Mouse (Mus musculus): Measurements from ENCODE around the gene Atp10a.

Atp10a gene

DNA sequence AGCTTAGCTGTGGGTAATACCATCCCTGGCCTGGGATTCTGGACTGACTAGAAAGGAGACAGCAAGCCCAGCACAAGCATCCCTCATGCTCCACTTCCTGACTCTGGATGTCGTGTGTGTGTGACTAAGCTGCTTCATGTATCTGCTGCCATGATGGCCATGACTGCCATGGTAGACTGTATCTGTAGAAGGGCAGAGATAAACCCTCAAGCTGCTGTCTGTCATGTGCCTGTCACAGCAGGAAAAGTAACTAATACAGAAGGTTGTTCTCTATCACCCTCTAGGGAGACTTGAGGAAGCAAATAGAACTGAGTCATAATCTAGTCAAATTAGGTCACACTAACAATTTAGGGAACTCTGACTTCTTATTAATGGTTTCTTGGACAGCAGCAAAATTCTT, 86.7 kb downstream of the Atp10a start:
- no peak for DNase-seq

GRCm38 (mm10) chr7:58743362-58744320, 87.7 kb downstream of the Atp10a start:
- no peak for DNase-seq

GRCm38 (mm10) chr7:58746817-58747216, 90.9 kb downstream of the Atp10a start:
- no peak for DNase-seq

DNA sequence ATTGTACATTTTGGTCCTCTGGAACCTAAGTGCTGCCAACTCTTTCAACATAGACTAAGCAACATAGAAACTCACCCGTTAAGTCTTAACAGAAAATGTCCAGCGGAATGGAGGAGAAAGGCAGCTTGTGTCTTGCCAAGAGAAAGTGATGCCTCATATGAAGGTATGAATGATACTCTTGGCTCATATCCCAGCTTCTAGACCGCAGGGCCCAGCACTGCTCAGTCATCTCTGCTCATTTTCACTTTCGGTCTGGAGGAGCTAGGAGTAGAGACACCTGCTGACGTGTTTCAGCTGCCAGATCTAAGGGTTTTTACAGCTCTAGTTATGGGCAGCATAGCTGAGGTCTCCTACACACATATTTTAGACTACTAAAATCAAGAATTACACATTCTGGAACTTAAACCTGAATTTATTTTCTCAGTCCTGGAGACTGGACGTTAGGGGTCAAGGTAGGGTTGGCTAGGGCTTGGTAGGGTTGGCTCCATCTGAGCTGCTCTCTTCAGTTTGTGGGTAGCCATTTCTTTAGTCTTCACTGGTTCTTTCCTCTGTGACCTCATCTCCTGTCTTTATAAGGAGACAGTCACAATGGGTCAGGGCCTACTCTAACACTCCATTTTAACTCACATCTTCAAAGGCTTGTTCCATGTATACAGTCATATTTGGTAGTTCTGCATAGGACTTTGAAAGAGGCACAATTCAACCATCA, 94.1 kb downstream of the Atp10a start:
- no peak for DNase-seq

DNA sequence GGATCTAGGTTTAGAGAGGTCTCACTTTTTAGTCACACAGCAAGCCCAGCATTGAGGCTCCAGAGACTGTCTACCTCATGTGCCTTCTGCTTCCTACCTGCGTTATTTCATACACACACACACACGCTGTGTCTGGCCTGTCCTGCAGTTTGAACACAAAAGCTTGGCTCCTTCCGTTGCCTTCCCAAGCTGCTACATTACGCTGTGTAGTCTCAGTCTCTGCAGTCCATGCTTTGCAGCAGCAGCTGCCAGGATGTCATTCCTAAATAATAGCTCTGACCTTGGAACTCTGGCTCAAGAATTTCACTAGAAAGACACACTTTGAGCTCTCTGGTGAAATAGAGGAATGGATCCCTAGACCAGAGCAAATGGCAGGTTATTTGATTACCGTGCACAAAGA, 96.1 kb downstream of the Atp10a start:
- DNase-seq, result no peak

DNA sequence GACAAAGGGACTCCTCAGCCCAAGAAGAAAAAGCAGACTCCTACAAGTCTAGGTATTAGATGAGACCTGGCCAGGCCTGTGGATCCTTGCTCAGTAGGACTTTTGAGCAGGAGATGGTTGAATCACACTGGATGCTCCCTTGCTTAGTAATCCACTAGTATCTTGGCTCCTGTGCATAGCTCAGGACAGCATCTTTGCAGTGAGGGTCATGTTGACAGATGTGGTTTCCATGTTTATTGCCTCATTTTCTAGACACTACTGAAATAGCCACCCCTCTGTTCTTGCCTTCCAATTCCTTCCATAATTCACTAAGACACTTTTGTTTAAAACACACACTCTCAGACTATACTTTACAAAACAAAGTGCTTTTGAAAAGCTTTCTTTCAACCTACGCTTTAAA, 98.1 kb downstream of the Atp10a start:
- no peak for DNase-seq

DNA sequence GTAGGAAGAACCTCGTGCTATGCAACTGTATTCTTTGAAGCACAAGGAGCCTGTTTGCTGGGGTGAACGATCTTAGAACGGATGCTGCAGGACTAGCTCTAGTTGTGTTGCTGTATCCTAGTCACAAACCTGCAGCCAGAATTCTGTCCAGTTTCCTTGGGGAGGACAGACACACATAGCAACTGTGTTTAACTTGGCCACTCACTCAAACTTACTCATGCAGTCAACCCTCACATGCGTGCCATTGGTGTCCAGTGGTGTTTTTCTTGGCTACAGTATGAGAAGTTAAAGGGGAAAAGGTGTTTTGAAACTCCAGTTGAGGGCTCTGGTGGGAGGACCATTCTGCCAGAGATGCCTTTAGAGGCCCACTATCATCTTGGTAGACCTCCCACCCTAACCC, 98.6 kb downstream of the Atp10a start:
- DNase-seq, result no peak

GRCm38 (mm10) chr7:58755083-58755482, 99.1 kb downstream of the Atp10a start:
- DNase-seq, result no peak

DNA sequence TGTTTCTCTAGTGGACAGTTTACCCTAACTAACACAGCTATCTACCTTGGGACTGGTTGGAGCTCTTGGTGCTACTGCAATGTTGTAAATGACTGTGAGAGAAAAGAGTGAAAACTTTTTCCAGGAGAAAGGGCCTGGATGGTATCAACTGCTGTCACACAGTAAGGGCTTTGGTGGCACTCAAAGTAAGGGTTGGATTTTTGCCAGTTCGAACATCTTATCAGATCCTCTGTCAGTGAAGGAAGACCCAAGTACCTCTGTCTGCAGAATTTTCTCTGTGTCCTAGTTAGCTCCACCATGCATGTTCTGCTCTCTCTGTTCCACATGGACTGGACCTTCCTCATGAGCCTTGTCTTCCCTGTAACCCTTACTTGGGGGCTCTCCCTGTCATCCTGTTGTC, 99.9 kb downstream of the Atp10a start:
- DNase-seq, result no peak

- DNase-seq, result no peak
Observed at GRCm38 (mm10) chr7:58757331-58757730, 101.4 kb downstream of the Atp10a start.

DNA sequence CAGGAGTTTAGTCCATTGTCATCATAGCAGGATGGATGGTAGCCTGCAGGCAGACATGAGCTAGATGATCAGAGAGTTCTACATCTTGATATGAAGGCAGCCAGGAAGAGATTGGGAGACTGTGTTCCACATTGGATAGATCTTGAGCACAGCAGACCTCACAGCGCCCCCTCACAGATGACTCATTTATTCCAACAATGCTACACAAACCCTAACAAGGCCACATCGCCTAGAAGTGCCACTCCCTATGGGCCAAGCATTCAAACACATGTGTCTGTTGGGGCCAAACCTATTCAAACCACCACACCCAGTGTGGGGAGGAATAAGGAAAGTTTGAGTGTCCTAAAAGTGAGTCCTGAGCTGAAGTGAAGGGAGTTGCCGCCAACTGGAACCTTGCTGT, 102.4 kb downstream of the Atp10a start:
- DNase-seq, result no peak

- no peak for DNase-seq
Observed at GRCm38 (mm10) chr7:58759265-58759664, 103.3 kb downstream of the Atp10a start.

- peak; percentile 30 to 41 for DNase-seq
Observed at GRCm38 (mm10) chr7:58767257-58767656, 111.3 kb downstream of the Atp10a start.

DNA sequence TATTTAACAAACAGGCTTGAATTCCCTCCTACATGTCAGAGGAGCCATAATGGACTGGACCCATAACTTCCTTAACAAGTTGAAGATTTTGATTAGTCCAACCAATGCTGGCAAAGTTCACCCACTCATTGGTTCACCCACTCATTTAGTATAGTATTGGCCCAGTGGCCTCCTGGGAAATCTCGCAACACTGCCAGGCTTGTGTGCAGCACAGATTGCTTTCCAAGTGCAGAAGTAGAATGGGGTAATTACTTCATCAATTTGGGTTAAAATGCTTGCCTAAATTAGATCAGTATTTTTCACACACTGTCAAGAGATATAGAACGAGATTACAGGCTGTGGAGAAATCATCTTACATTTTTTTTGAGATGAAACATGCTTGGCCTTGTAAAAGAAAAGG, 112.3 kb downstream of the Atp10a start:
- no peak for DNase-seq

GRCm38 (mm10) chr7:58770254-58770653, 114.3 kb downstream of the Atp10a start:
- DNase-seq, result peak in 1 of 2 experiments; percentile 5

GRCm38 (mm10) chr7:58772048-58772690, 116.2 kb downstream of the Atp10a start:
- DNase-seq, result no peak

DNA sequence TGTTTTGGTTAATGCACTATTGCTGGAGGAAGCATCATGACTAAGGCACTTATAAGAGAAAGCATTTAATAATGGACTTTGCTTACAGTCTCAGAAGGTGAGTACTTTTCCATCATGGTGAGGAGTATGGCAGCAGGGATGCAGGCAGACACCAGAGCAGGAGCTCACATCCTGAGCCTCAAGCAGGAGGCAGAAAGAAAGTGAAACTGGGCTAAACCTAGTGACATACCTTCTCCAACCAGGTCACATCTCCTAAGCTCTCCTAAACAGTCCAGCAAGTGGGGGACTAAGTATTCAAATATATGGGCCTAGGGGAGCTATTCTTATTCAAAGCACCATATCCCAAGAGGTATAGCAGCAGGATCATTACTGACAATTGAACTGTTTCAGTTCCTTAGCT, 123.2 kb downstream of the Atp10a start:
- DNase-seq, result no peak

DNA sequence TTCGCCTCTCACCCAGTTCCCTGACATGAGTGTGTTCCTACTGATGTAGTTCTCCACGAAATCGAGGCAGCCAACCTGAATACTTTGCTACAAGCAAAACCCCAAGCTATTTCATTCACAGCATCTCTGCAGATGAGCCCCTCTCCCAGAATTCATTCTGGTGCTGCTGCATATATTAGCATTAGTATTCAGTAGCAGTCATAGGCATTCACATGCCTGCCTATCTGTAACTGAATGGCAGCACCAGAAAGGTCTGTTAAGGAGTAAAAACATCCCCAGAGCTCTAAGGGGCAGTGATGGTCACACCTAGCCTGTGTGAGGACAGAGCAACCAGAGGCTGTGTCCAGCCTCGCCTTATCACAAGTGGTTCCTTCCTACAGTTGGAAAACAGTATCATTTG, 131.0 kb downstream of the Atp10a start:
- DNase-seq, result no peak

DNA sequence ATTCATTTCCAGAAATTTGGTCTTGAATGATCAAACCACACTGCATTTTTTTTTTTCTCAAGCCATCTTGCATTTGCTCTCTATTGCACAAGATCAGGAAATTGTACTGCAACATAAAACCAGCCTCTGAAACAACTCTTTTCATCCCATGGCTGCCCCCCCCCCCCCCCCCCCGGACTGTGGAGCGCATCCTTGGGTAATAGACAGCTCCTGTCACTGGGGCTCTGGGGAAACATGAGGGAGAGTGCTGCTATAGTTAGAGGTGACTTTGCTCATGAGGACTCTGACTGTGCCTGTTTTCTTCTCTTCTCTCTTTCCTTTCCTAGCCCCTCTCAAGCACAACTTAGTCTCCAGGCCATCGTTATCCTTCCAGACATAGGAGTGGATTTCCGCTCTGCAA, 131.6 kb downstream of the Atp10a start:
- no peak for DNase-seq

DNA sequence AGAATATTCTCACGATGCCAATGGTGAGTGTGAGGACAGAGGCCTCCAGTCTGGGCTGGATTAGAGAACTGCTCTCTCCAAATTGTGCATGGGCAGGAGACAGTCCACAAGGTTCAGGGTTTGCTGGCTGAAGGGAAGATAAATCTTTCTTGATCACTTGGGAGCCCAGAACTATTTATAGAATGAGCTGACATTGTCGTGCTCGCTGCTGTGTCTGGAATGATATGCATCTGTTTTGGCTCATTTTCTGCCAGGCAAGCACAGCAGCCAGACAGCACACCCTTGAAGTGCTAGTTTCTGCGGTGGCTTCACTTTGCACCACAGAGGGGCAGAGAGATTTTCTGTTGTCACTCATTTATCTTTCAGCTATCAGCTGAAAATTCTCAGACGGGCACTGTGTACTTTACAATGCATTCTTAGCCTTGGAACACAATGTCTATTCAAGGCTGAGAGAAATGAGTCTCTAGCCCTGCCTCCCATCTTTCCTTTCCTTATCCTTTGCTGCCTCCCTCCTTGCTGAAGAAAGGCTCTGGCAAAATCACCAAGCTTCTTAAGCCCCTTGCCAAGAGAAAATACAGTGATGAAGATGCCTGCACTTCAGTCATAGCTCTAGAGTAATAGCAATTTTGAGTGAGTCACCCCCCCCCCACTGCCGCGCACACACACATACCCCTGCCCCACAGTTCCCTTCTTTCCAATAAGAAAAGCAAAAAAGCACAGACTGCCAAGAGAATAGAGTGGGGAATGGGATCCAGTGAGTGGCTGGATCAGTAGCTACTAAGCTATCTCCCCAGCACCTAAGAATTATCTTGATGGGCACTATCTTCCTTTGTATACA, 132.7 kb downstream of the Atp10a start:
- DNase-seq, result no peak

- DNase-seq, result no peak
Observed at GRCm38 (mm10) chr7:58797281-58797680, 141.3 kb downstream of the Atp10a start.

DNA sequence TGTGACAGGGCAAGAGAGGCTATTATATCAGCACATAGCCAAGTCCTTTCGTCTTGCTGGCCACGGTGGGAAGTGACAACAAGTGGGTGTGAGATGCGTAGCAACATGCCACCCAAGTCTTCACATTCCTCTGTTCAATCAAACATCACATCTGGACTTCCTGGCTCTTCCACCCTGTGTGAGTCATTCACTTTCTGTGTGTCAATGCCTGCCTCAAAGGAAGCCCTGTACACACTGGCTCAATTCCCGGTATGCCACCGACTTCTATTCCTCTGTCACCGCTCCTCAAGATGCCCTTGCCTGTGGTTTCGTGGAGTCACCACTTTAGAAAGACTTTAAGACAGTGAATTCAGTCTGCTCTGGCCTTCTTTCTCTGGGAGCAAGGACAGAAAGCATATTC, 144.9 kb downstream of the Atp10a start:
- DNase-seq, result no peak

DNA sequence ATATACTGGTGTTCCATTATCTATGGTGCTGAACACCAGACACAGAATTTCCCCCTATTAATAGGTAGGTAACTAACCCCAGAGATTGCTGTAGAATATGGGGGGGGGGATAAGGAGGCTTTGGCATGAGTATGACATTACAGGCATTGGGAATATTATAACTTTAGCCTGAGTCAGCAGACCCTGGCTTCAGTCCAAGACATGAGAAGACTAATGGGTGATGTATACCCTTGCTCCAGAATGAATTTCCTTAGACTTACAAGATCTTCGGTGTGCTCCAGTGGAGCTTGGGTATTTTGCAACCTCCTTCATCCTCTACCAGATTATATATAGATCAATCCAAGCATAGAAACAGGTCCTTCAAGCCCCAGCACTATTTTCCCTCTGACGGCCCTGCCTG, 145.8 kb downstream of the Atp10a start:
- no peak for DNase-seq

Measured in cerebellum, adult 18-20 months (tissue).